Mouse (Mus musculus) macrophage (primary cell): ENCODE results near the gene Arhgef18. TPM values are rescaled to one million over a fixed set of nuclear protein-coding genes. Genes with fewer than 3 reads are reported as not detected.

Source experiments
- H3K27ac ChIP-seq: fragments of 350-480 bp; formaldehyde crosslinking; 2 replicates; pipeline ENCODE4 v1.9.0; 2021
- H3K36me3 ChIP-seq: fragments of 350-480 bp; formaldehyde crosslinking; 2 replicates; pipeline ENCODE4 v1.9.0; 2021; ENCODE audit errors: inconsistent target
- H3K4me3 ChIP-seq: fragments of 350-480 bp; formaldehyde crosslinking; 2 replicates; pipeline ENCODE4 v1.9.0; 2021; ENCODE audit errors: inconsistent target
- H3K79me2 ChIP-seq: fragments of 350-480 bp; formaldehyde crosslinking; 2 replicates; pipeline ENCODE4 v1.9.0; 2021; ENCODE audit errors: inconsistent target
- WGBS: methylation state at CpG from one replicate; pipeline ENCODE4 v1.1.7; 2026; ENCODE audit warnings: inconsistent platforms; ENCODE audit not compliant: missing documents; 5-methylcytosine and 5-hydroxymethylcytosine counted together
- polyA plus RNA-seq: library from polyadenylated mRNA; stranded (reverse); fragments of 250-400 nt; gene quantifications from 3 replicates; pipeline ENCODE4 v1.2.4, GENCODE M21; 2018; ENCODE audit warnings: inconsistent platforms

Arhgef18 gene
- polyA plus RNA-seq, 1 experiment from 2014 or later, result 2.2 TPM

- Histone ChIP-seq H3K36me3 (no peaks in the 10 kb centered on the region), H3K79me2 (no peaks in the 10 kb centered on the region), H3K4me3 (no peak overlapping the region), H3K27ac (no peak overlapping the region)
- 97% methylated on average over 25 of the region's 25 CpGs for WGBS
Measured at GRCm38 (mm10) chr8:3451992-3452391, 59.2 kb downstream of the Arhgef18 start.

DNA sequence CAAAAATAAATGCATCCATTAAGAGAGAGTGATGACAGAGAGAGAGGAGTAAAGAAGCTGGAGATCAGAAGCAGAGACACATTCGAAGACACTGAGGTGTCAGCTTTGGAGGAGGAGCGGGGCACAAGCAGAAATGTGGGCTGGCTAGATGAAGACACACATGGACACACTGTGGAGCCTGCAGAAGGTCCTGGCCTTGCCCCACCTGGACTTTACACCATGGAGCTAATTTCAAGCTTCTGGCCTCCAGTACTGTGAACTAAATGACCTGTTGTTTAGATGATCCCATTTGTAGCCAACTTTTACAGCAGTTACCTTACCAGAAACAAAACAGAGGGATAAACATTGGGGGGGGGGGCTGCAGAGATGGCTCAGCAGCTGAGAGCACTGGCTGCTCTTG, 70.4 kb downstream of the Arhgef18 start:
- whole genome bisulfite sequencing, result 89% methylated on average over 2 of the region's 2 CpGs
- Histone ChIP-seq H3K36me3 (no peaks in the 10 kb centered on the region), H3K79me2 (no peaks in the 10 kb centered on the region), H3K27ac (no peak overlapping the region), H3K4me3 (no peak overlapping the region)

DNA sequence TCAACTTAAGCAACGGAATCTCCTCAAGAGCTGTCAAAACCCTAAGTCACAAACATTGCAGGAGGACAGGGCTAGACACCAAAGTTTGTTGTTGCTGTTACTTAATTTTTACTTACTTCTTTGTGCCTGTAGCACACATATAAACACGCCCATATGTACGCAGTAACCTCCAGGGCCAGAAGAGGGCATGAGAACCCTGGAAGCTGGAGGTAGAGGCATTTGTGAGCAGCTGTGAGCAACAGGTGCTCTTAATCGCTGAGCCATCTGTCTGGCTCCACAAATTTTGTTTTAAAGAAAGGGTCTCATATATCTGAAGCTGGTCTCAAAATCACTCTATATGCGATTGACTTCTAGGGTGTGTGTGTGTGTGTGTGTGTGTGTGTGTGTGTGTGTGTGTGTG, 71.5 kb downstream of the Arhgef18 start:
- WGBS, result 79% methylated on average over 5 of the region's 5 CpGs
- no peak overlapping the region for H3K27ac ChIP-seq
- H3K79me2 ChIP-seq, result no peaks in the 10 kb centered on the region
- no peak overlapping the region for H3K4me3 ChIP-seq
- no peaks in the 10 kb centered on the region for H3K36me3 ChIP-seq

DNA sequence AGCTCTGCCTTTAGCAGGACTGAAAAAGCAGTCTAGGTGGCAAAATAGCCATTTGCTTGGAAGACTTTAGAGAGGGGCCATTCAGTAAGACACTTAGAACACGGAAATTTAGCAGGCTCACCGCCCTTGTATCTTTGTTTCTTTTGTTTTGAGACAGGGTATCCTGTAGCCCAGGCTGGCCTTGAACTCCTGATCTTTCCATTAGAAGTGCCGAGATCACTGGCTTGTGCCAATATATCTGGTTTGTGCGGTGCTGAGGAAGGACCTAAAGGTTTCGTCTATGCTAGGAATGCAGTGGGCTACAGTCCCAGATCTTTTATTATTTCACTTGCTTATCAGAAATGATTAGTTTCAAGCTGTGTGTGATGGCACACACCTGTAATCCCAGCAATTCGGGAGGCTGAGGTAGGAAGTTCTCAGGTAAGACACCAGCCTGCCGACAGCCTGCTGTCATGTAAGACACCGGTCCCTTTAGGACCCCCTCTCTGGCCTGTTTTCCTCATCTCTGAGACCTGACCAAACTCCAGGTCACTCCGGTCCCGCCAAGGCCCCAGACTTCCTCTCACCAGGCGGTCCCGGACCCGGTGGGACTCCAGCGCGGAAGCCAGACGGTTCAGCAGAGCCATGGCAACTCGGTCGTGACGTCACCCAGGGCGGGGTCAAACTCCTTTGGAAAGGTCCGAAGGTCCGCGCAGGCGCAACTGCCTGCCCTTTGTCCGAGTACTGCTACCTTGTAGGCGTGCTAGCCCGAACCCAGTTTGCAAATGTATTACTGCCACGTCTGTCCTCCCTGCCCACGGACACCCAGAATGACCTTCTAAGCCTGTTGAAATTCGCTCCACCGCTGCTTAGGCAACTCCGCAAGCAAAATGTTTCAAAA, 74.4 kb downstream of the Arhgef18 start, which contains the start of gene Pex11g:
Gene Pex11g (minus strand): TSS at position 675 of the 880 bp plus-strand sequence.
- Histone ChIP-seq H3K79me2 (no peaks in the 10 kb centered on the region), H3K4me3 (peak within 1 kb of the TSS; percentile 43), H3K36me3 (no peaks in the 10 kb centered on the region), H3K27ac (no peak within 1 kb of the TSS)
- WGBS, result 11% methylated on average over 32 of the region's 32 CpGs

DNA sequence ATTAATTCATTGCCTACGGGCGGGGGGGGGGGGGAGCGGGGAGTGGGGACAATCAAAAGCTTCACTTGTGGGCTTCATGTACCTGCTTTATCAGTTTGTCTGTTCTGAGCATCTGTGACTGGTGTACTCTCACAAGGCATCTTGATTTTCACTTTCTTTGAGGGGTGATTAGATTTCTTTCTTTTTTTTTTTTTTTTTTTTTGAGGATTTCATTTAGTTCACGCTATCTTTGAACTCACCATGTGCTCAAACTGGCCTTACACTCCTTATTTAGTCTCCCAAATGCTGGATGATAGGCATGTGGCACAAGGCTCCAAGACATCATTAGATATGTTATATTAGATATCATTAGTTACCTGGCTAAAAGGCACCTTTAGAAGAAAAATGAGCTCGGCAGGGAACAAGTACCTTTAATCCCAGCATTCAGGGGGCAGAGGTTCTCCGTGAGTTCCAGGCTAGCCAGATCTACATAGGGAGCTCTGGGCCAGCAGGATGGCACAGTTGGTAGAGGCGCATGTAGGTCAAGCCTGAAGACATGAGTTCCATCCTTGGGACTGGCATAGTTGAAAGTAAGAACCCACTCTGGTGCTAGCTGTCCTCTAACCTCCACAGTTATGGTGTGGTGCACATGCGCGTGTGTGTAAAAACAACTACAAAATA, 75.2 kb downstream of the Arhgef18 start:
- Histone ChIP-seq H3K36me3 (no peaks in the 10 kb centered on the region), H3K79me2 (no peaks in the 10 kb centered on the region), H3K4me3 (peak overlapping the region; percentile 43), H3K27ac (no peak overlapping the region)
- WGBS, result 58% methylated on average over 9 of the region's 9 CpGs

DNA sequence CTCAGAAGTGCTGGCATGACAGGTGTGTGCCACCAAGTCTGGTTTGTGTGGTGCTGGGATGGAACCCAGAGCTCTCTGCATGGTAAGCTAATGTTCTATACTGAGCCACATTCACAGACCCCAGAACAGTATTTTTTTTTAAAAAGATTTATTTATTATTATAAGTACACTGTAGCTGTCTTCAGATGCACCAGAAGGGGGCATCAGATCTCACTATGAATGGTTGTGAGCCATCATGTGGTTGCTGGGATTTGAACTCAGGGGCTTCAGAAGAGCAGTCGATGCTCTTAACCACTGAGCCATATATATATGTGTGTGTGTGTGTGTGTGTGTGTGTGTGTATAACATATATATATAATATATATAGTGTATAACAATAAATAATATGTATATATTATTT, 76.0 kb downstream of the Arhgef18 start:
- no peaks in the 10 kb centered on the region for H3K79me2 ChIP-seq
- no peak overlapping the region for H3K4me3 ChIP-seq
- 80% methylated on average over 1 of the region's 1 CpGs for WGBS
- no peaks in the 10 kb centered on the region for H3K36me3 ChIP-seq
- no peak overlapping the region for H3K27ac ChIP-seq

DNA sequence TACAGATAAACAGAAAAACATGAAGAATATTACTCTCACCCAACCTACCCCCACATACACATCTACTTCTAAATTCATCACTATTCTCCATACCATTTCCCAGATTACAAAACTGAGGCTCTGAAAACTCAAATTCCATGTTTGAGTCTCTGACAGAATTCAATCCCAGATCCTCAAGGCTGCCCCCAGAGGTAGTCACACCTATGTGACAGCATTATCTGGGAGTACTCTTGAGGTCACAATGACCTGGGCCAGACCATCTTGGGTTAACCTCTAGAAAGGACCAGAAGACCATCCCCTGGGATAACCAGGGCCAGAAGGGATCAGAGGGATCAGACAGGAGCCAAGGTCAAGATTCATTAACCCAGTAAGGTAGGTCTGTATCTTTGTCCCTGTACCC, 77.8 kb downstream of the Arhgef18 start, which contains the start of gene Tex45:
Gene Tex45 (plus strand): TSS at position 301 of the 400 bp plus-strand sequence.
- H3K4me3 ChIP-seq, result no peak within 1 kb of the TSS
- H3K27ac ChIP-seq, result no peak within 1 kb of the TSS
- no peaks in the 10 kb centered on the region for H3K36me3 ChIP-seq
- H3K79me2 ChIP-seq, result no peaks in the 10 kb centered on the region

- 41% methylated on average over 37 of the region's 37 CpGs for WGBS
- H3K27ac ChIP-seq, result no peak overlapping the region
- no peaks in the 10 kb centered on the region for H3K36me3 ChIP-seq
- H3K4me3 ChIP-seq, result no peak overlapping the region
- H3K79me2 ChIP-seq, result no peaks in the 10 kb centered on the region
Measured at GRCm38 (mm10) chr8:3475715-3476429, 83.1 kb downstream of the Arhgef18 start.

GRCm38 (mm10) chr8:3480221-3480785, 87.5 kb downstream of the Arhgef18 start:
- Histone ChIP-seq H3K4me3 (no peak overlapping the region), H3K79me2 (no peaks in the 10 kb centered on the region), H3K27ac (no peak overlapping the region), H3K36me3 (no peaks in the 10 kb centered on the region)
- whole genome bisulfite sequencing, result 99% methylated on average over 4 of the region's 4 CpGs

DNA sequence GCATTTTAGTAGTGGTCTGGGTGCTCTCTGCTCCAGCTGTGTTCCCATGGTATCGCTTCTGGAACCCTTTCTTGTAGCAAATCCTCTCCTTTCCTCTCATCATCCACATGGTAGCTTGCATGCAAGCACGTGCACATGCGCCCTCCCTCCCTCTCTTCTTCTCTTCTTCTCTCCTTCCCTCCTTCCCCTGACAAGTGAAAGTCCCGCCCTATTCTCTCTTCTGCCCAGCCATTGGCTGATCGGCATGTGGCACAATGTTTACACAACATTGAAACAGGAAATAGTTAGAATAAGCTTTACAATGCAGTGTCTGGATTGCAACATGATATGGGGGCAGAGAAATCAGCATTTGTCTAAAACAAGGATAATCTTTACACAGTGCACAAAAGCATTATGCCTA, 88.8 kb downstream of the Arhgef18 start:
- 50% methylated on average over 5 of the region's 5 CpGs for WGBS
- Histone ChIP-seq H3K36me3 (no peaks in the 10 kb centered on the region), H3K4me3 (no peak overlapping the region), H3K27ac (no peak overlapping the region), H3K79me2 (no peaks in the 10 kb centered on the region)

DNA sequence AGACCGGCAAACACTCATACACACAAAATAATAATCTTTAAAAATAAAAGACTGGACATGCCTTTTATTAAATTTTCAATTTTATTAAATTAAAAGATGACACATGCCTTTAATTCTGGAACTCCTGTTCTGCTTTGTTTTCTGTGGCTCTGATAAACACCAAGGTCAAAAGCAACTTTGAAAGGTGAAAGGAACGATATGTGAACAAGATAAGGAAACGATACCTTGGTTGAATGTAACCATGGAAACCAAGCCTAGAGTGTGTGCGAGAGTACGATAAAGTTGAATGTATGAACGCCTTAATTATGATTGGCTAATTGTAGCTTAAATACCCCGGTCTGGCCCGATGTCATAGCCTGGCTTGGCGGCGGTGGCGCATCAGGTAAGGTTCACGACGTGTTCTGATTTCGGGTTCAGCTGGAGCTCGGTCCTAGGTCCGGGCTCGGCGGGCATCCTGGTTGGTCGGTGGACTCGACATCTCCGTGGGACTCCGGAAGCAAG, 89.5 kb downstream of the Arhgef18 start:
- Histone ChIP-seq H3K36me3 (no peaks in the 10 kb centered on the region), H3K79me2 (no peaks in the 10 kb centered on the region), H3K4me3 (no peak overlapping the region), H3K27ac (no peak overlapping the region)
- WGBS, result 95% methylated on average over 22 of the region's 22 CpGs

DNA sequence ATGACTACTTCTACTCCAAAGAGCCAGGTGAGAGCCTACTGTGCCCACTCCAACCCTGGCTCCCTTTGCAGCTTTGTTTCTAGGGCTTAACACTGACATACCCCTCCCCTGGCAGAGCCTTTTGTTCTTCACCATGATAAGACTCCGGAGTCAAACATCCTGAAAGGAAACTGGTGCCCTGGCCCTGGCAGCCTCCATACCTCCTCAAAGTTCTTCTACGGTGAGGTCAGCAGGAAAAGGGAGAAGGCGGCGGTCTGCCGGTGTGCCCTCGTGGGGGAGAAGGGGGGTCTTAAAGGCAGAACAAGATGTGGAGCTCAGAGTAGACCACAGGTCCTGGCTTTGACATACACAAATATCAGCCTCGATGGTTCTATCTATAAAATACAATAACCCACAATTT, 90.7 kb downstream of the Arhgef18 start:
- 18% methylated on average over 6 of the region's 7 CpGs for WGBS
- H3K79me2 ChIP-seq, result no peaks in the 10 kb centered on the region
- H3K36me3 ChIP-seq, result no peaks in the 10 kb centered on the region
- H3K27ac ChIP-seq, result no peak overlapping the region
- H3K4me3 ChIP-seq, result no peak overlapping the region

- H3K36me3 ChIP-seq, result no peaks in the 10 kb centered on the region
- no peak overlapping the region for H3K4me3 ChIP-seq
- no peak overlapping the region for H3K27ac ChIP-seq
- WGBS, result 46% methylated on average over 5 of the region's 5 CpGs
- H3K79me2 ChIP-seq, result no peaks in the 10 kb centered on the region
Measured at GRCm38 (mm10) chr8:3485192-3485591, 92.4 kb downstream of the Arhgef18 start.
